Mouse (Mus musculus): ENCODE measurements around the gene Gm5089. TPM values are rescaled to one million over a fixed set of nuclear protein-coding genes. Genes with fewer than 3 reads are reported as not detected.

The Gm5089 gene
- polyA plus RNA-seq, 1 experiment from 2014 or later, result not detected

- Histone ChIP-seq H3K4me3 (replicated peaks) (no peak overlapping the region), H3K4me2 (no peak overlapping the region), H3K9ac (no peak overlapping the region), H3K9me3 (replicated peaks) (no peaks in the 10 kb centered on the region), H3K4me1 (replicated peaks) (peaks cover 18% of the 10 kb centered on the region), H3K27ac (replicated peaks) (no peak overlapping the region), H3K36me3 (replicated peaks) (no peaks in the 10 kb centered on the region), H3K27me3 (peaks cover 100% of the 10 kb centered on the region)
- WGBS (ENCODE audit: insufficient replicate concordance), result 1% methylated on average over 18 of the region's 18 CpGs
- ATAC-seq (ENCODE audit: insufficient read depth), result no peak
Observed at GRCm38 (mm10) chr14:122476822-122477215, 25.9 kb upstream of the Gm5089 start.

DNA sequence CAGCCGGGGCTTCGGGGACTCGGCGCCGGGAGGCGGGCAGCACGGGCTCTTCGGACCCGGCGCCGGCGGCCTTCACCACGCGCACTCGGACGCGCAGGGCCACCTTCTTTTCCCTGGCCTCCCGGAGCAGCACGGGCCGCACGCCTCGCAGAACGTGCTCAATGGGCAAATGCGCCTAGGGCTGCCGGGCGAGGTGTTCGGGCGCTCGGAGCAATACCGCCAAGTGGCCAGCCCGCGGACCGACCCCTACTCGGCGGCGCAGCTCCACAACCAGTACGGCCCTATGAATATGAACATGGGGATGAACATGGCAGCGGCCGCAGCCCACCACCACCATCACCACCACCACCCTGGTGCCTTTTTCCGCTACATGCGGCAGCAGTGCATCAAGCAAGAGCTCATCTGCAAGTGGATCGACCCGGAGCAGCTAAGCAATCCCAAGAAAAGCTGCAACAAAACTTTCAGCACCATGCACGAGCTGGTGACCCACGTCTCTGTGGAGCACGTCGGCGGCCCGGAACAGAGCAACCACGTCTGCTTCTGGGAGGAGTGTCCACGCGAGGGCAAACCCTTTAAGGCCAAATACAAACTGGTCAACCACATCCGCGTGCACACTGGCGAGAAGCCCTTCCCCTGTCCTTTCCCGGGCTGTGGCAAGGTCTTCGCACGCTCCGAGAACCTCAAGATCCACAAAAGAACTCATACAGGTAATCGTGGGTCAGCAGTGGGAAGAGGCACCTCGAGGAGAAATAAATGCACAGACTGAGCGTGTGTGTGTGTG, 25.3 kb upstream of the Gm5089 start:
- 2% methylated on average over 62 of the region's 62 CpGs for WGBS (ENCODE audit: insufficient replicate concordance)
- H3K36me3 ChIP-seq (replicated peaks), result no peaks in the 10 kb centered on the region
- H3K4me2 ChIP-seq, result peak overlapping the region; percentile 56
- H3K4me1 ChIP-seq (replicated peaks), result peaks cover 18% of the 10 kb centered on the region
- no peak overlapping the region for H3K27ac ChIP-seq (replicated peaks)
- H3K9me3 ChIP-seq (replicated peaks), result no peaks in the 10 kb centered on the region
- peak overlapping the region; percentile 36 for H3K4me3 ChIP-seq (replicated peaks)
- ATAC-seq (ENCODE audit: insufficient read depth), result no peak
- peaks cover 100% of the 10 kb centered on the region for H3K27me3 ChIP-seq
- H3K9ac ChIP-seq, result no peak overlapping the region

GRCm38 (mm10) chr14:122475557-122476040, 24.7 kb upstream of the Gm5089 start:
- 1% methylated on average over 56 of the region's 65 CpGs for WGBS (ENCODE audit: insufficient replicate concordance)
- no peak for ATAC-seq (ENCODE audit: insufficient read depth)
- no peak overlapping the region for H3K27ac ChIP-seq (replicated peaks)
- H3K27me3 ChIP-seq, result peaks cover 100% of the 10 kb centered on the region
- no peaks in the 10 kb centered on the region for H3K9me3 ChIP-seq (replicated peaks)
- peak overlapping the region; percentile 56 for H3K4me2 ChIP-seq
- no peak overlapping the region for H3K9ac ChIP-seq
- H3K4me3 ChIP-seq (replicated peaks), result peak overlapping the region; percentile 36
- no peaks in the 10 kb centered on the region for H3K36me3 ChIP-seq (replicated peaks)
- peaks cover 18% of the 10 kb centered on the region for H3K4me1 ChIP-seq (replicated peaks)

- ATAC-seq (ENCODE audit: insufficient read depth), result no peak
- H3K36me3 ChIP-seq (replicated peaks), result no peaks in the 10 kb centered on the region
- no peaks in the 10 kb centered on the region for H3K9me3 ChIP-seq (replicated peaks)
- peaks cover 100% of the 10 kb centered on the region for H3K27me3 ChIP-seq
- peaks cover 18% of the 10 kb centered on the region for H3K4me1 ChIP-seq (replicated peaks)
- H3K9ac ChIP-seq, result no peak within 1 kb of the TSS
- WGBS (ENCODE audit: insufficient replicate concordance), result under 1% methylated on average over 63 of the region's 73 CpGs
- H3K4me3 ChIP-seq (replicated peaks), result peak within 1 kb of the TSS; percentile 36
- peak within 1 kb of the TSS; percentile 56 for H3K4me2 ChIP-seq
- H3K27ac ChIP-seq (replicated peaks), result no peak within 1 kb of the TSS
Observed at GRCm38 (mm10) chr14:122474891-122475556, 24.1 kb upstream of the Gm5089 start, which contains the start of gene Zic2. TSS of gene Zic2 (plus strand) at chr14:122475435.

DNA sequence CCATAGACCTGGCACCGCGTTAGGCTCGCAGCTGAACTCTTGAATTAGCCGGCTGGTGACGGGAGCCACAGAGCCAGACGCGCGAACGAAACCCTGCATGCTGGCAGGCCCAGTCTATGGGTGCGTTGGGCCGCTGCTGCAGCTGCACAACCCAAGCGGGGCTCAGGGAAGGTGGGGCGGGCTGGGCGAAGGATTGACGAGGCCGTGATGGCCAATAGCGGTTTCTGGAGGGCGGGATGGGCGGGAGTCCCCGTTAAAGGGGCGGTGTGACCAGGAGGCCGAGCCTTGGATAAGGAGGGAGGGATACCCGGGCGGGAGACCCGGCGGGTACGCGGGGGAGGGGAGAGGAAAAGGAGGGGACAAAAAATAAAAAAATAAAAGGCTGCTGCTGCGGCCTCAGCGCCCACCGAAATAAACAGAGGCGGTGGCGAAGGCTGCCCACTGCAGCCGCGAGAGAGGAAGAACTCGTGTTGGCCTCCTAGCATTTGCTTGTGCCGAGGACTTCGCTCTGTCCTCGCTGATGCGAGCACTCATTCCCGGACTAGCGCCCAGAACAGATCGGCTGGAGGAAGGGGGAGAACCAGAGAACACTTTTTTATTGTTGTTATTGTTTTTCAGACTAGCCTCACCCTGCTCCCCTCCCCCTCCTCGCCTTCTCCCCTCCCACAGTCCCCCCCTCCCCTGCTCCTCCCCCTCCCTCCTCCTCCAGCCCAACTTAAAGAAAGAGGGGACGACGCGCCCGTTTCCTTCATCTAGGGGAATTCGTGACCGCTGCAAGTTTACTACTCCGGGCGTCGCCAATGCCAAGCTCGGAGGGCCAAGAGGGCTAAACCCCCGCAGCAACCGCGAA, 23.4 kb upstream of the Gm5089 start:
- Histone ChIP-seq H3K4me2 (peak overlapping the region; percentile 56), H3K4me3 (replicated peaks) (peak overlapping the region; percentile 36; the same call in 1 of the 2 replicates), H3K4me1 (replicated peaks) (peaks cover 18% of the 10 kb centered on the region), H3K9ac (no peak overlapping the region), H3K9me3 (replicated peaks) (no peaks in the 10 kb centered on the region), H3K36me3 (replicated peaks) (no peaks in the 10 kb centered on the region), H3K27me3 (peaks cover 100% of the 10 kb centered on the region), H3K27ac (replicated peaks) (no peak overlapping the region)
- under 1% methylated on average over 56 of the region's 57 CpGs for WGBS (ENCODE audit: insufficient replicate concordance)
- no peak for ATAC-seq (ENCODE audit: insufficient read depth)

DNA sequence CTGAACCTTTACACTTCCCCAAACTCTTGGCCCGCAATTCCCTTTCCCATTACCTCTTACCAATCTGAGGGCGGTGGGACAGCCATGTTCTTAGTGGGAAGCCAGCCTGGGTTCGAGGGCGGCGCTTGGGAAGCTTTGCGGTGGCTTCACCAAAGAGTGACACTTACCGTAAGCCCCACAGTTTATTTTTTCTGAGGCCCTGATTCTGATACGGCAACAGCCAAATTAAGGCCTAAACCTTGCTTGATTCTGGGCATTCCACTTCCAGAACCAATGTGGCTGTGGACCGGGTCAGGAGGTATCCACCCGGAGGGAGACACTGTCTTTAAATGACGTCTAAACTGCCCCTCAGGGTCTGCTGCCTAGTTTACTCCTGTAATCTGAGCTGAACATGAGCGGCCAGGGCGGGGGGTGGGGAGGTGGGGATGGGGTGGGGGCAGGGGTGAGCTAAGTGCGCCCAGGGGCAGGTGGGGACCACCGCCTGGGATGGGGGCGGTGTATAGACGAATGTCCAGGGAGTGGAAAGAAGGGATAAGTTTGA, 22.4 kb upstream of the Gm5089 start:
- Histone ChIP-seq H3K4me2 (no peak overlapping the region), H3K9ac (no peak overlapping the region), H3K9me3 (replicated peaks) (no peaks in the 10 kb centered on the region), H3K27ac (replicated peaks) (no peak overlapping the region), H3K4me3 (replicated peaks) (no peak overlapping the region), H3K36me3 (replicated peaks) (no peaks in the 10 kb centered on the region), H3K4me1 (replicated peaks) (peaks cover 15% of the 10 kb centered on the region), H3K27me3 (peaks cover 100% of the 10 kb centered on the region)
- 1% methylated on average over 17 of the region's 17 CpGs for WGBS (ENCODE audit: insufficient replicate concordance)
- ATAC-seq (ENCODE audit: insufficient read depth), result no peak

DNA sequence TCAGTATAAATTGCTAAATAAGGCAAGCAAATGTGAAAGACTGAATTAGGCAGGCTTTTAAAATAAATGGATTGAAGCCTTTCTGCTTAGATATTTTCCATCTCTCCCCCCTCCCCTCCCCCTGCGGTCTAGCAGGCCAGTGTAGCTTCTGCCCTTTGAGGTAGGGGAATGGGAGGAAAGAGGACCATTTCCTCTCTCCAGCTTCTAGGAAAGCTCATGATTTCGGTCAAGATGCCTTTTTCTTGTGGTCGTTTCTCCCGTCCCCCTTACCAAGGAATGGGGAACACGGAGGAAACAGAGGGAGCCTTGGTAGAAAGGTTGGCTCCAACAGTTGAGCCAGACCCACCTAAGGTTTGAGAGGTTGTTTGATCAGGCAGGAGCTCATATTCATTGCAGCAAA, 21.7 kb upstream of the Gm5089 start:
- peaks cover 15% of the 10 kb centered on the region for H3K4me1 ChIP-seq (replicated peaks)
- H3K4me2 ChIP-seq, result no peak overlapping the region
- WGBS (ENCODE audit: insufficient replicate concordance), result 2% methylated on average over 5 of the region's 5 CpGs
- H3K27ac ChIP-seq (replicated peaks), result no peak overlapping the region
- no peak overlapping the region for H3K4me3 ChIP-seq (replicated peaks)
- H3K36me3 ChIP-seq (replicated peaks), result no peaks in the 10 kb centered on the region
- H3K9me3 ChIP-seq (replicated peaks), result no peaks in the 10 kb centered on the region
- no peak overlapping the region for H3K9ac ChIP-seq
- H3K27me3 ChIP-seq, result peaks cover 100% of the 10 kb centered on the region
- no peak for ATAC-seq (ENCODE audit: insufficient read depth)

DNA sequence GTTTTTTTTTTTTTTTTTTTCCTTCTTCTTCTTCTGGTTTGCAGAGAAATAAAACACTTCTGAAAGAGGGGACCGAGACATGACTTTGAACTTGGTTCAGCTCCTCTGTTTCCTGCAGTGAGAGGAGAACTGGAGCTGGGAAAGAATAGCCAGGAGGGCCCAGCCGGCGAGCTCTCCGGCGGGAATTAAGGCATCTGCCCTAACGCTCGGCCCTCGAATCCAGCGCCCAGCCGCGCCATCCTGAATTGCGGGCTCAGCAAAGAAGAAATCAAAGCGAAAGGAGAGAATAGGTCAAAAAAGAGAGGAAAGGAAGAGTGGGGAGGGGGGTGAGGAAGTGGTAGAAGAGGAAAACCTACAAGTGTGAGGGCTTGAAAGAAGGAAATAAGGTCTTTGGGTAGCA, 21.2 kb upstream of the Gm5089 start:
- Histone ChIP-seq H3K27me3 (peaks cover 100% of the 10 kb centered on the region), H3K27ac (replicated peaks) (no peak overlapping the region), H3K4me3 (replicated peaks) (no peak overlapping the region), H3K4me1 (replicated peaks) (peaks cover 15% of the 10 kb centered on the region), H3K4me2 (no peak overlapping the region), H3K9ac (no peak overlapping the region), H3K36me3 (replicated peaks) (no peaks in the 10 kb centered on the region), H3K9me3 (replicated peaks) (no peaks in the 10 kb centered on the region)
- 1% methylated on average over 13 of the region's 13 CpGs for WGBS (ENCODE audit: insufficient replicate concordance)
- no peak for ATAC-seq (ENCODE audit: insufficient read depth)

DNA sequence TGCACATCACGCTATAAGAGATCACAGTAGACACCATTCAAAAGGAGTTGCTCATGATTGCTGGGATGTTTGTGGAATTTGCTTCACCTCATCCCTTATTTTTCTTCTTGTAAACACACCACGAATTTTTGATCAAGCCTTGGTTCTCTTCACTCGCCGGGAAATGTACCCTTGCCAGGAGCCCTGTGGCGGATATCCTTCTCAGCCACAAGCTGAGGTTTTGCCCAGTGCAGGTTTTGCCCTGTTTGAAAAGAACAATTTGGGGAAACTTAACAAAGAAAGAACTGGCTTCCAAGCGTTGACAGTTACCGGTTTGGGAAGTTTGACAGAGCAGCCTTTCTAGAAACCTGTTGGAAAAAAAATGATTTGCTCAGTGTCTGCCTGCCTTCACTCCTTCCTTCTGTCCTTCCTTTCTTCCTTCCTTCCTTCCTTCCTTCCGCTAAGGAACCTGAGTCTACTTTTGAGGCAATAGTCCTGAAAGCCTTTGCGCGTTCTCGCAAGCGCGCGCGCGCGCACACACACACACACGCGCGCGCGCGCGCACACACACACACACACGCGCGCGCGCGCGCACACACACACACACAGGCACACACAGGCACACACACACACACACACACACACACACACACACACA, 20.7 kb upstream of the Gm5089 start:
- WGBS (ENCODE audit: insufficient replicate concordance), result 6% methylated on average over 31 of the region's 31 CpGs
- Histone ChIP-seq H3K27me3 (peaks cover 100% of the 10 kb centered on the region), H3K4me3 (replicated peaks) (no peak overlapping the region)

DNA sequence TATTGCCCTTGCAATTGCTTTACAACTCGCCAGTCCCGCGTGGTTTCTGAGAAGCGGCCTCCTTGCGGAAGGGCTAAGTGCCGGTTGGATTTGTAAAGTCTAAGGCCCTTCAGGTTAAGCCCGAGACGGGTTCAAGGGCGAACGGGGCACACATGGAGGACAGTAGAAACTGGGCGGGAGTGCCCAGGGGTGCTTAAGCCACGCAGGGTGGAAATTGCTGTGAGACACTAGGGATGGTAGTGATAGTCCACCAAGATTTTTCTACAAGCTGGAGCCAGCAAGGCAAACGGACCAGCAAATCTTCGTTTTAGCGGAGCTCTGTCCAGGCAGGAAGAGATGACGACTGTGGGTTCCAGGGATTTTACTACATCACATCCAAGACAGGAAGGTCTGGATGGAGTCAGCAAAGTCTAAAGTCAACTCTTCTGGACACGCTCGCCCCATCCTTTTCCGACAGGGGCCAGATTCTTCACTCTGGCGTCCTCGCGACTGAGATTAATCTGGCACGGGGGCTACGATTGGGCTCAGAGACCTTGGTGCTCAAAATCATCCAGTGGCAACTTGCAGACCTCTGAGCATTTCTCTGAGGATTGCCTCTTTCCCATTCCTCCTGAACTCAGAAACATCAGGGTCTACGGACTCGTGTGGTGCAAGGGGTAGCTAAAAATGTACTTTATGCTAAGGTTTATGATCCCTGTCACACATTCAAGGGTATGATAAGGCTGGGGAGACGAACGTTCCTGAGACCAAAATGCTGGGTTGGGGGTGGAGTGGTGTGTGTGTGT, 18.2 kb upstream of the Gm5089 start:
- Histone ChIP-seq H3K36me3 (replicated peaks) (no peaks in the 10 kb centered on the region), H3K27me3 (peaks cover 100% of the 10 kb centered on the region), H3K4me2 (no peak overlapping the region), H3K9me3 (replicated peaks) (no peaks in the 10 kb centered on the region), H3K4me1 (replicated peaks) (peaks cover 12% of the 10 kb centered on the region), H3K27ac (replicated peaks) (no peak overlapping the region), H3K9ac (no peak overlapping the region), H3K4me3 (replicated peaks) (no peak overlapping the region)
- ATAC-seq (ENCODE audit: insufficient read depth), result no peak
- WGBS (ENCODE audit: insufficient replicate concordance), result 3% methylated on average over 28 of the region's 28 CpGs

More for the DNA sequence above, 20.7 kb upstream of the Gm5089 start:
- Histone ChIP-seq H3K27ac (replicated peaks) (no peak overlapping the region), H3K9ac (no peak overlapping the region), H3K4me2 (no peak overlapping the region), H3K4me1 (replicated peaks) (peaks cover 15% of the 10 kb centered on the region), H3K36me3 (replicated peaks) (no peaks in the 10 kb centered on the region), H3K9me3 (replicated peaks) (no peaks in the 10 kb centered on the region)
- no peak for ATAC-seq (ENCODE audit: insufficient read depth)
